Mouse (Mus musculus): ENCODE data around the gene Wfikkn1. TPM values are rescaled to one million over a fixed set of nuclear protein-coding genes. Genes with fewer than 3 reads are reported as not detected.

Gene Wfikkn1
- polyA plus RNA-seq, 1 experiment, result 1.4 TPM

DNA sequence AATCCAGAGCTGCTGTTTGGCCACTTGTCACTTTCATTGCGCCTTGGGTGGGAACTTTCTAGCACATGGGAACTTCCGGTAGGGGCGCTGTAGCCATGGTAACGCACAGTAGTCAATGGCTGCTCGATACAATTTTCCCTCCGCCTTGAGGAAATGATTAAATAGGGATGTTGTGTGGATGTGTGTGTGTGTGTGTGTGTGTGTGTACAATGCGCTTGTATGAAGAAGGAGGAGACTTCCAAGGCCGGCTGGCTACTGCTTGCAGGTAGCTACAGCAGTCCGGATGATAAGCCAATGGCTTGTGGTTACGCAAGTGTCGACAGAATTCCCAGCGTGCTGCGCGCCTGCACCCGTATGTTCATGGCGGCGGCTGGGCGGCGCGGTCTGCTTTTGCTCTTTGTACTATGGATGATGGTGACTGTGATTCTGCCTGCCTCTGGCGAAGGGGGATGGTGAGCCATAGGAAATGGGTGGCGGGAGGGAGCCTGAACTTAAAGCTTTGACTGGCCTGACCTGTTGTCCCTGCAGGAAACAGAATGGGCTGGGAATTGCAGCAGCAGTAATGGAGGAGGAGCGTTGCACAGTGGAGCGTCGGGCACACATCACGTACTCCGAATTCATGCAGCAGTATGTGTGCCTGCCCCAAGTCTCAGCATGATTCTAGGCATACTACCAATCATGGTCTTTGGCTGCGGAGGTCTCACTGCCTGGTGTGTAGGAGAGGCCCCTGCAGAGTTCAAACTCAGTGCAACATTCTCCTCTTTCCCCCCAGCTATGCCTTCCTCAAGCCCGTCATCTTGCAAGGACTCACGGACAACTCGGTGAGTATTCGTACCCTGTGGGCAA is 51.7 kb downstream of the Wfikkn1 start, which contains the start of gene Jmjd8:
Gene Jmjd8, plus strand, starts transcription at position 156 of the 846 bp plus-strand sequence.
- Histone ChIP-seq H3K4me3 (ENCODE audit: insufficient read depth, low read length) (peak within 1 kb of the TSS; percentile 77), H3K27ac (ENCODE audit: insufficient read depth, low read depth, low read length) (peak within 1 kb of the TSS; percentile 42; the same call in 1 of the 2 replicates), H3K4me1 (ENCODE audit: control insufficient read depth, insufficient read depth, low read length) (peaks cover 18% of the 10 kb centered on the region)
- no peak for TF ChIP-seq POLR2A (IDR thresholded peaks at IDR 0.05; ENCODE audit: borderline replicate concordance, low read depth, low read length)
- no peak for TF ChIP-seq CTCF (IDR thresholded peaks at IDR 0.05; ENCODE audit: low read depth, low read length)

DNA sequence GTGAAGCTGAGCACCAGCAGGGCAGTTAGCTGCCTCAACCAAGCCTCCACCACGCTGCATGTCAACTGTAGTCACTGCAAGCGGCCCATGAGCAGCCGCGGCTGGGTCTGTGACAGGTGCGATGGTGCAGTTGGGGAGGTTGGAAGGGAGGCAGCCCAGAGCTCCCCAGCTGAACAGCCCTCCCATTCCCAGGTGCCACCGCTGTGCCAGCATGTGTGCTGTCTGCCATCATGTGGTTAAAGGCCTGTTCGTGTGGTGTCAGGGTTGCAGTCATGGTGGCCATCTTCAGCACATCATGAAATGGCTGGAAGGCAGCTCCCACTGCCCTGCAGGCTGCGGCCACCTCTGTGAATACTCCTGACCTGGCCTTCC is 52.4 kb downstream of the Wfikkn1 start:
- Histone ChIP-seq H3K27ac (ENCODE audit: insufficient read depth, low read depth, low read length) (no peak overlapping the region), H3K4me1 (ENCODE audit: control insufficient read depth, insufficient read depth, low read length) (peaks cover 18% of the 10 kb centered on the region), H3K4me3 (ENCODE audit: insufficient read depth, low read length) (peak overlapping the region; percentile 77)
- TF ChIP-seq CTCF (IDR thresholded peaks at IDR 0.05; ENCODE audit: low read depth, low read length) (no peak), POLR2A (IDR thresholded peaks at IDR 0.05; ENCODE audit: borderline replicate concordance, low read depth, low read length) (no peak)

Other genes starting within 250 kb of the Wfikkn1 start
- gene Gng13, start 163.7 kb downstream of the Wfikkn1 start, polyA plus RNA-seq (2012; ENCODE audit: insufficient read depth, insufficient read length, missing spikeins), result not detected in 2 replicates
- gene Chtf18, start 153.4 kb downstream of the Wfikkn1 start, polyA plus RNA-seq (2012; ENCODE audit: insufficient read depth, insufficient read length, missing spikeins), result 7.4 and 14.1 TPM in 2 replicates
- gene Rpusd1, start 153.2 kb downstream of the Wfikkn1 start, polyA plus RNA-seq (2012; ENCODE audit: insufficient read depth, insufficient read length, missing spikeins), result 10.1 and 10.2 TPM in 2 replicates
- gene Mslnl, start 144.8 kb downstream of the Wfikkn1 start, polyA plus RNA-seq (2012; ENCODE audit: insufficient read depth, insufficient read length, missing spikeins), result not detected in 2 replicates
- gene Msln, start 126.5 kb downstream of the Wfikkn1 start, polyA plus RNA-seq (2012; ENCODE audit: insufficient read depth, insufficient read length, missing spikeins), result not detected in 2 replicates
- gene Narfl, start 107.1 kb downstream of the Wfikkn1 start, polyA plus RNA-seq (2012; ENCODE audit: insufficient read depth, insufficient read length, missing spikeins), result 36.9 and 40.9 TPM in 2 replicates
- 30.4 and 31.0 TPM in 2 replicates for gene Haghl, start 95.2 kb downstream of the Wfikkn1 start, polyA plus RNA-seq (2012; ENCODE audit: insufficient read depth, insufficient read length, missing spikeins)
- gene Ccdc78, start 94.3 kb downstream of the Wfikkn1 start, polyA plus RNA-seq (2012; ENCODE audit: insufficient read depth, insufficient read length, missing spikeins), result not detected in 2 replicates
- gene Fam173a, start 88.0 kb downstream of the Wfikkn1 start, polyA plus RNA-seq (2012; ENCODE audit: insufficient read depth, insufficient read length, missing spikeins), result 64.5 and 70.6 TPM in 2 replicates
- gene AC134908.4, start 85.2 kb downstream of the Wfikkn1 start, polyA plus RNA-seq (2012; ENCODE audit: insufficient read depth, insufficient read length, missing spikeins), result not detected in 2 replicates
- 13.1 and 14.6 TPM in 2 replicates for gene Metrn, start 83.7 kb downstream of the Wfikkn1 start, polyA plus RNA-seq (2012; ENCODE audit: insufficient read depth, insufficient read length, missing spikeins)
- gene Fbxl16, start 71.8 kb downstream of the Wfikkn1 start, polyA plus RNA-seq (2012; ENCODE audit: insufficient read depth, insufficient read length, missing spikeins), result not detected in 2 replicates
- gene Wdr24, start 57.2 kb downstream of the Wfikkn1 start, polyA plus RNA-seq (2012; ENCODE audit: insufficient read depth, insufficient read length, missing spikeins), result 11.9 and 14.0 TPM in 2 replicates
- 16.3 and 18.0 TPM in 2 replicates for gene Jmjd8, start 52.0 kb downstream of the Wfikkn1 start, polyA plus RNA-seq (2012; ENCODE audit: insufficient read depth, insufficient read length, missing spikeins)
- 84.9 and 89.7 TPM in 2 replicates for gene Stub1, start 47.5 kb downstream of the Wfikkn1 start, polyA plus RNA-seq (2012; ENCODE audit: insufficient read depth, insufficient read length, missing spikeins)
- gene Rhbdl1, start 43.6 kb downstream of the Wfikkn1 start, polyA plus RNA-seq (2012; ENCODE audit: insufficient read depth, insufficient read length, missing spikeins), result 1.6 and 3.7 TPM in 2 replicates
- gene Gm20683, start 39.1 kb downstream of the Wfikkn1 start, polyA plus RNA-seq (2012; ENCODE audit: insufficient read depth, insufficient read length, missing spikeins), result 1.5 TPM in 1 of 2 replicates, not detected in the other
- gene Rhot2, start 36.0 kb downstream of the Wfikkn1 start, polyA plus RNA-seq (2012; ENCODE audit: insufficient read depth, insufficient read length, missing spikeins), result 30.8 and 35.1 TPM in 2 replicates
- 11.7 and 13.1 TPM in 2 replicates for gene Wdr90, start 19.4 kb downstream of the Wfikkn1 start, polyA plus RNA-seq (2012; ENCODE audit: insufficient read depth, insufficient read length, missing spikeins)
- gene Mcrip2, start 12.1 kb downstream of the Wfikkn1 start, polyA plus RNA-seq (2012; ENCODE audit: insufficient read depth, insufficient read length, missing spikeins), result 10.3 and 16.6 TPM in 2 replicates
- 16.1 and 17.0 TPM in 2 replicates for gene Mettl26, start 5.8 kb downstream of the Wfikkn1 start, polyA plus RNA-seq (2012; ENCODE audit: insufficient read depth, insufficient read length, missing spikeins)
- gene Rab40c, start 38.9 kb upstream of the Wfikkn1 start, polyA plus RNA-seq (2012; ENCODE audit: insufficient read depth, insufficient read length, missing spikeins), result 30.0 and 32.8 TPM in 2 replicates
- 51.1 and 53.4 TPM in 2 replicates for gene Pigq, start 64.1 kb upstream of the Wfikkn1 start, polyA plus RNA-seq (2012; ENCODE audit: insufficient read depth, insufficient read length, missing spikeins)
- gene Nhlrc4, start 64.1 kb upstream of the Wfikkn1 start, polyA plus RNA-seq (2012; ENCODE audit: insufficient read depth, insufficient read length, missing spikeins), result not detected in 2 replicates
- not detected in 2 replicates for gene A930017K11Rik, start 71.7 kb upstream of the Wfikkn1 start, polyA plus RNA-seq (2012; ENCODE audit: insufficient read depth, insufficient read length, missing spikeins)
- 12.1 and 12.7 TPM in 2 replicates for gene Capn15, start 104.9 kb upstream of the Wfikkn1 start, polyA plus RNA-seq (2012; ENCODE audit: insufficient read depth, insufficient read length, missing spikeins)
- 7.9 and 8.3 TPM in 2 replicates for gene Rab11fip3, start 188.7 kb upstream of the Wfikkn1 start, polyA plus RNA-seq (2012; ENCODE audit: insufficient read depth, insufficient read length, missing spikeins)
- gene Decr2, start 209.5 kb upstream of the Wfikkn1 start, polyA plus RNA-seq (2012; ENCODE audit: insufficient read depth, insufficient read length, missing spikeins), result 29.0 and 30.7 TPM in 2 replicates
- 25.6 and 28.4 TPM in 2 replicates for gene Nme4, start 214.7 kb upstream of the Wfikkn1 start, polyA plus RNA-seq (2012; ENCODE audit: insufficient read depth, insufficient read length, missing spikeins)
- gene Tmem8, start 232.4 kb upstream of the Wfikkn1 start, polyA plus RNA-seq (2012; ENCODE audit: insufficient read depth, insufficient read length, missing spikeins), result 58.4 and 67.5 TPM in 2 replicates
- gene Mrpl28, start 242.6 kb upstream of the Wfikkn1 start, polyA plus RNA-seq (2012; ENCODE audit: insufficient read depth, insufficient read length, missing spikeins), result 72.1 and 74.7 TPM in 2 replicates